Mouse (Mus musculus) kidney, adult 2 months (tissue): Measurements from ENCODE around the gene Tmem106a. TPM values are rescaled to one million over a fixed set of nuclear protein-coding genes. Genes with fewer than 3 reads are reported as not detected.
A peak's percentile ranks its signal among the peaks of the same experiment; 100 is the strongest.

ENCODE experiments used
- DNase-seq: peaks from one replicate; pipeline ENCODE4 v3.0.0; 2021
- H3K27ac ChIP-seq: fragments of 200-500 bp; 2 replicates; pipeline ENCODE4 v1.5.1; 2012; ENCODE audit warnings: low read depth, low read length, control low read depth, inconsistent platforms; ENCODE audit not compliant: insufficient read depth
- H3K27me3 ChIP-seq: fragments of 200-500 bp; replicated peaks from 2 replicates; pipeline ENCODE4 v1.6.1; 2012; ENCODE audit warnings: mild to moderate bottlenecking, moderate library complexity, low read length, inconsistent platforms; ENCODE audit not compliant: control insufficient read depth, insufficient read depth
- H3K36me3 ChIP-seq: fragments of 200-500 bp; 2 replicates; pipeline ENCODE4 v1.6.1; 2012; ENCODE audit warnings: mild to moderate bottlenecking, moderate library complexity, low read length, inconsistent platforms; ENCODE audit not compliant: control insufficient read depth, insufficient read depth
- H3K4me1 ChIP-seq: fragments of 200-500 bp; 2 replicates; pipeline ENCODE4 v1.6.1; 2011; ENCODE audit warnings: low read length; ENCODE audit not compliant: control insufficient read depth, insufficient read depth
- H3K4me3 ChIP-seq: fragments of 200-500 bp; 2 replicates; pipeline ENCODE4 v1.5.1; 2011; ENCODE audit warnings: mild to moderate bottlenecking, low read depth, low read length, control low read depth; ENCODE audit not compliant: insufficient read depth
- CTCF ChIP-seq: fragments of 200-500 bp; conservative IDR thresholded peaks from 2 replicates; pipeline ENCODE4 v1.5.1; 2011; ENCODE audit warnings: low read depth, mild to moderate bottlenecking, control low read depth, low read length, moderate library complexity, mixed read lengths; ENCODE audit not compliant: insufficient read depth, insufficient read length
- POLR2A ChIP-seq: fragments of 200-500 bp; IDR thresholded peaks from one replicate; pipeline ENCODE4 v1.6.1; 2011; ENCODE audit warnings: low read depth, low read length, control low read depth
- WGBS: fragments of 180-500 bp; shearing (Covaris S2); methylation state at CpG from one replicate; pipeline ENCODE4 v1.1.7; 2018; 5-methylcytosine and 5-hydroxymethylcytosine counted together
- polyA plus RNA-seq: library from polyadenylated mRNA; depleted of rRNA; stranded (reverse); fragments of >200 nt; gene quantifications from 2 replicates; pipeline ENCODE4 v1.2.3, GENCODE M21; 2012; rRNA removed

Gene Tmem106a
- polyA plus RNA-seq: 392 and 429 TPM in 2 replicates

DNA sequence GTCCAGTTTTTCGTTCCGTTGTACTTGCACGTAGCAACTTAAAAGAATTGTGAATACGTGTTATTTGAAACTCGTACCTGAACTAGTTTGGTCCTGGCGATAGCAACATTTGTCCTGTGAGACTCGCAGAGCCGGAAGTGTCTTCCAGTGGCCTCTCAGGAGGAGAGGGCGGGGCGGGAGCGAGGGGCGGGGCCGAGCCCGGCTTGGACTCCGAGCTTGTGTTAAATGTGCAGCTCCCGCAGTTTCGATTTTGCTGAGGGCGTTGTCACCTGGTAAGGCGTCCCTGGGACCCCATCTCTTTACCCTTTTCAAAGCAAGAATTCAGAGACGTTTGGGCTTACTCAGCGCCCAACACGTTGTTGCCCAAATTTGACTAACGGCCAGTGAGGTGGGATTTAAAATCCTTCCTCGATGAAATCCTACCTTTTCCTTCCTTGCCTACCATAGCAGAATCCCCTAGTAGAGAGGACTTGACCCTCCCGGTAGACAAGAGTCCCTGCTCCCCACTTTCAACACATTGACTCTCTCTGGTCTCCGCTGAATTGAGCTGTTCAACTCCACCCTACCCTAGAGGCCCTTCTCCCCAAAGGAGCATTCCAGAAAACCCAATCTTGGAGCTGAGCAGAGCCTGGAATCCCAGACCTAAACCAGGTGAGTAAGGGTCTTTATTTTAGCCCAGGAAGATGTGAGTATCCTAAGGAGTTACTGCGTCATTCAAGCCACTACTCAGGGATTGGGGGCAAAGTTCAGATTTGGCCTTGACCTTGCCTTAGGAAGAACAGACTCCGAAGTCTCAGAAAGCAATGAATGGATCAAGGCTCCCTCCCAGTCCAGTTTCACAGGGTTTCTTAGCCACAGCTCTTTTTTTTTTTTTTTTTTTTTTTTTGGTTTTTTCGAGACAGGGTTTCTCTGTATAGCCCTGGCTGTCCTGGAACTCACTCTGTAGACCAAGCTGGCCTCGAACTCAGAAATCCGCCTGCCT is at the start of gene Tmem106a:
Gene Tmem106a, plus strand, starts transcription at position 189 of the 982 bp plus-strand sequence.
- H3K27me3 ChIP-seq: no peaks in the 10 kb centered on the region
- DNase-seq: peak; percentile 92
- TF ChIP-seq CTCF (no peak), POLR2A (no peak)
- 13% methylated on average over 31 of the region's 31 CpGs for WGBS
- peaks cover 14% of the 10 kb centered on the region; the same call in 1 of the 2 replicates for H3K4me1 ChIP-seq
- H3K36me3 ChIP-seq: peaks cover under 1% of the 10 kb centered on the region; the same call in 1 of the 2 replicates
- peak within 1 kb of the TSS; percentile 96 for H3K27ac ChIP-seq
- peak within 1 kb of the TSS; percentile 61 for H3K4me3 ChIP-seq

DNA sequence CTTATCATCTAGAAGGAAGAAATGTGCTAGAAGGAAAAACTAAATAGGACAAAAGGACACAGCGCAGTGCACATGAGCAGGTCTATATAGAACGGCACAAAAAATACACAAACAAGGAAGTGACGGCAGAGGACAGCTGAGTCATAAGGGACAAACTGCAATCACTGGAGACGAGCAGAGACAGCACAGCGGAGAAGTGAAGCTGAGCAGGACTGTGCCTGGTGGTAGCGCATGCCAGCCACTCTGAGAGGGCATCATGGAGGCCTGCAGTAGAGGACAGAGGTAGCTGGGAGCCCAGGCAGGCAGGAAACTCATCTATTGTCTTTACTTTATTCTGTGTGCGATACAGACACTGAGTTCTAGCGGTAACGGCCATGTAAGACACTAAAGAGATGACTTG is 38.5 kb upstream of the Tmem106a start:
- 83% methylated on average over 9 of the region's 9 CpGs for WGBS
- DNase-seq: no peak
- no peaks in the 10 kb centered on the region for H3K27me3 ChIP-seq
- no peaks in the 10 kb centered on the region for H3K4me1 ChIP-seq
- H3K36me3 ChIP-seq: no peaks in the 10 kb centered on the region
- TF ChIP-seq CTCF (no peak), POLR2A (no peak)
- no peak overlapping the region for H3K4me3 ChIP-seq
- H3K27ac ChIP-seq: no peak overlapping the region

DNA sequence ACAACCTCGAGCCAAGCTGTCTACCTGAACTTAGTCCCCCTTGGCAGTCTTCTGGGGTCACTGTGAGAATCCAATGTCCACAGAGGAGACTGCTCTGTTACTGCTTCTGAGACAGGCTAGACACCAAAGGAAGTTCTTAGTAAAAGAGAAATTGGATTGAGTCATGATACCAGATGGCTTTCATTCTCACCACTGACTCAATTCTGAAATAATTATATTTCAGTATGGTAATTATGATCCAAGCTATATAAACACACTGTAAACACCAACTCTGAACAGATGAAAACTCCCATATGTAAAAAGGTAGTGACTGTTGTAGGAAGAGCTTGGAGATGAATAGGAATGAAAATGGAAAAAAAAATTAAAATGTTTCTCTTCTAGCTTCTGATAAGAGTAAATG is 37.9 kb upstream of the Tmem106a start:
- Histone ChIP-seq H3K4me3 (no peak overlapping the region), H3K27ac (no peak overlapping the region), H3K4me1 (no peaks in the 10 kb centered on the region), H3K36me3 (no peaks in the 10 kb centered on the region), H3K27me3 (no peaks in the 10 kb centered on the region)
- WGBS: 46% methylated on average over 1 of the region's 1 CpGs
- peak; percentile 31 for DNase-seq
- TF ChIP-seq CTCF (no peak), POLR2A (no peak)

DNA sequence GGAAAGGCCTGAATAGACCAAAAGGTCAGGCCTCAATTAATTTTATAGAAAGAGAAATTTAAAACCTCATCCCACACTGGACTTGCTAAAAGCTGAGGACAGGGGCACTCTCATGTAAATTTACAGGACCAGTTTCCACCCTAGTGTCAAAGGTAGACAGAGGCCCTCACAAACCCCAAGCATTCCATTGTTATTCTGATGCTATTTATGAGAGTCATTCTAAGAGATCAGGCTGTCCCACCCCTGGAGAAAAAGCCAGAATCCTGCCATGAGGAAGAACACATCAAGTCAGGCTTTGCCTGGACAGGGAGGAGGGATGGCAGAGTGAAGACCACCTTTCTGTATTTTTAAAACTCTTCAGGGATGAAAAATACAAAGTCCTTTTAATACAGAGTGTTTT is 33.5 kb upstream of the Tmem106a start:
- Histone ChIP-seq H3K27ac (no peak overlapping the region), H3K27me3 (no peaks in the 10 kb centered on the region), H3K4me3 (no peak overlapping the region), H3K36me3 (no peaks in the 10 kb centered on the region), H3K4me1 (no peaks in the 10 kb centered on the region; the same call in 1 of the 2 replicates)
- no peak for DNase-seq
- TF ChIP-seq CTCF (no peak), POLR2A (no peak)

- H3K36me3 ChIP-seq: no peaks in the 10 kb centered on the region; the same call in 1 of the 2 replicates
- TF ChIP-seq POLR2A (no peak), CTCF (no peak)
- no peaks in the 10 kb centered on the region for H3K27me3 ChIP-seq
- DNase-seq: peak; percentile 95
- peak within 1 kb of the TSS; percentile 100 for H3K27ac ChIP-seq
- H3K4me1 ChIP-seq: no peaks in the 10 kb centered on the region; the same call in 1 of the 2 replicates
- peak within 1 kb of the TSS; percentile 92 for H3K4me3 ChIP-seq
- under 1% methylated on average over 43 of the region's 43 CpGs for WGBS
Observed at GRCm38 (mm10) chr11:101551751-101552475, 30.1 kb upstream of the Tmem106a start, which contains the start of the genes Brca1 and Nbr1. Brca1 (minus strand) TSS chr11:101551955. Nbr1 (plus strand) TSS chr11:101552149.

DNA sequence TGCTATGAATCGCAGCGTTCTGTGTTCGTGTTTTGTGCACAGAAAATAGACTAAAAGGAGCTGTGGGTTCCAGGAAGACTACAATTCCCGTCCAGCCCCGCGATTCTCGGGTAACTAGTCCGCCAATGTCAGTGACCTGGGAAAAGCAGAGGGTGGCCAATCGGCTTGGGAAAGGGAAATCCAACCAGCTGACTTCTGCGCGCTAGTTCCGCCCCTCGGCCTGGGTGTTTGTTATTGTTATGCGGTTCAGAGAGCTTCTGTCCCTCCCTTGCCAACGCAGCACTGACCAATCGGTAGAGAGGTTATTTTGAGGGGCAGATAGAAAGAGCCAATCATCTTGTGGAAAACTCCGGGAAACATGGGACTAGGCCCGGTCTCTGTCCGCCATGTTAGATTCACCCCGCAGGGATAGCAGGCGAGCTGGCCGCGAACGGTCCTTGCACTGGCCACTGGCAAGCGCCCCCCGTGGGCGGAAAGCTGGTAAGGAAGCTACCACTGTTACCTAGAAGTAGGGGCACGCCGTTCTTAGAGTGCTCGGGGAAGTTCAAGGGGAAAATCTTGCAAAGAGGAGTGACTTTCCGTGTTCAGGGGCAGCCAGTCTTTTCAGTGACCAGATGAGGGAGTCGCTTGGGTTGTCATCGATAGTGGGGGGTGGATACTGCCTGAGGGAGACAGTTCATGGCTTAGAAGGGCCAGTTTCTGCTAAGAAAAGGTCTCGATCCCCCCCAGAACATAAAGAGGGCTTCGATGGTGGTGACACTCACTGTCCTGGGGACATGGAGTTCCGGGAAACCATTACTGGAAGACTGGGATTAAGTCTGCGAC is 29.4 kb upstream of the Tmem106a start:
- Histone ChIP-seq H3K4me1 (no peaks in the 10 kb centered on the region; the same call in 1 of the 2 replicates), H3K36me3 (no peaks in the 10 kb centered on the region; the same call in 1 of the 2 replicates), H3K4me3 (peak overlapping the region; percentile 92), H3K27ac (peak overlapping the region; percentile 100), H3K27me3 (no peaks in the 10 kb centered on the region)
- DNase-seq: peak; percentile 100
- WGBS: under 1% methylated on average over 37 of the region's 37 CpGs
- TF ChIP-seq POLR2A (peak; percentile 85), CTCF (no peak)
